Mouse (Mus musculus) testis, adult 2 months (tissue): ENCODE measurements around the gene Carmil1.

Experiments
- CTCF ChIP-seq: fragments of 200-500 bp; IDR thresholded peaks from 2 replicates; pipeline ENCODE4 v1.5.1; 2012; ENCODE audit warnings: low read depth, mild to moderate bottlenecking, inconsistent platforms, low read length, moderate library complexity; ENCODE audit not compliant: control insufficient read depth, insufficient read depth, insufficient replicate concordance
- POLR2A ChIP-seq: fragments of 200-500 bp; IDR thresholded peaks from 2 replicates; pipeline ENCODE4 v1.6.1; 2012; ENCODE audit warnings: low read depth, mild to moderate bottlenecking, inconsistent platforms, low read length, moderate library complexity; ENCODE audit not compliant: control insufficient read depth

GRCm38 (mm10) chr13:24182878-24183277, 97.7 kb downstream of the Carmil1 start:
- no peak for TF ChIP-seq CTCF
- no peak for TF ChIP-seq POLR2A
